Mouse (Mus musculus) MEL (cell line): ENCODE data around the gene Igf1r. TPM values are rescaled to one million over a fixed set of nuclear protein-coding genes. Genes with fewer than 3 reads are reported as not detected.

Experiments used
- DNase-seq: peaks from one replicate; pipeline ENCODE4 v3.0.0; 2011; ENCODE audit warnings: low read depth, low spot score
- H3K27ac ChIP-seq: 2 replicates; pipeline ENCODE4 v1.5.1; 2012; ENCODE audit warnings: low read depth, mild to moderate bottlenecking, control low read depth, low read length, moderate library complexity; ENCODE audit not compliant: control insufficient read depth
- H3K27me3 ChIP-seq, 2 experiments: fragments of 150-350 bp in 1 of 2; sonication (generic) in 1 of 2; 2 replicates each; pipeline ENCODE4 v1.6.1; 2012; ENCODE audit warnings: low read length in 2 of 2, mild to moderate bottlenecking in 2 of 2, improper control_type of control experiment in 1 of 2, moderate library complexity in 1 of 2; ENCODE audit not compliant: insufficient read depth in 2 of 2, control insufficient read depth in 1 of 2
- H3K36me3 ChIP-seq, 2 experiments: 2 replicates each; pipeline ENCODE4 v1.6.1; 2012 to 2014; ENCODE audit warnings: low read length in 2 of 2, improper control_type of control experiment in 1 of 2, inconsistent platforms in 1 of 2, mild to moderate bottlenecking in 1 of 2; ENCODE audit not compliant: insufficient read depth in 2 of 2, control insufficient read depth in 1 of 2
- H3K4me1 ChIP-seq, 2 experiments: fragments of 150-350 bp in 1 of 2; sonication (generic) in 1 of 2; 2 replicates each; pipeline ENCODE4 v1.6.1; 2012; ENCODE audit warnings: low read length in 2 of 2, improper control_type of control experiment in 1 of 2, mild to moderate bottlenecking in 1 of 2; ENCODE audit not compliant: insufficient read depth in 2 of 2, control insufficient read depth in 1 of 2
- H3K4me3 ChIP-seq, 2 experiments: fragments of 150-350 bp in 1 of 2; sonication (generic) in 1 of 2; 2 replicates each; pipeline ENCODE4 v1.5.1; 2012; ENCODE audit warnings: low read depth in 2 of 2, low read length in 2 of 2, mild to moderate bottlenecking in 2 of 2, moderate library complexity in 2 of 2, control low read depth in 1 of 2, improper control_type of control experiment in 1 of 2; ENCODE audit not compliant: control insufficient read depth in 1 of 2, insufficient read depth in 1 of 2
- H3K79me2 ChIP-seq: 2 replicates; pipeline ENCODE4 v1.6.1; 2012; ENCODE audit warnings: mild to moderate bottlenecking, low read length, moderate library complexity; ENCODE audit not compliant: control insufficient read depth, poor library complexity, insufficient read depth
- H3K9ac ChIP-seq: 2 replicates; pipeline ENCODE4 v1.6.1; 2012; ENCODE audit warnings: low read depth, mild to moderate bottlenecking, control low read depth, low read length, moderate library complexity; ENCODE audit not compliant: control insufficient read depth, poor library complexity, severe bottlenecking
- H3K9me3 ChIP-seq: fragments of 150-350 bp; sonication (generic); replicated peaks from 2 replicates; pipeline ENCODE4 v1.6.1; 2012; ENCODE audit warnings: mild to moderate bottlenecking, low read length, improper control_type of control experiment, moderate library complexity; ENCODE audit not compliant: insufficient read depth
- BHLHE40 ChIP-seq: IDR thresholded peaks from 2 replicates; pipeline ENCODE4 v1.6.1; 2012; ENCODE audit warnings: low read depth, mild to moderate bottlenecking, inconsistent platforms, low read length, improper control_type of control experiment, borderline replicate concordance
- CHD1 ChIP-seq: IDR thresholded peaks from 2 replicates; pipeline ENCODE4 v1.6.1; 2012; ENCODE audit warnings: low read depth, mild to moderate bottlenecking, inconsistent platforms, low read length, improper control_type of control experiment
- CHD2 ChIP-seq: IDR thresholded peaks from 2 replicates; pipeline ENCODE4 v1.6.1; 2011; ENCODE audit warnings: low read length, improper control_type of control experiment
- ELF1 ChIP-seq: IDR thresholded peaks from 2 replicates; pipeline ENCODE4 v1.6.1; 2014; ENCODE audit warnings: low read depth, mild to moderate bottlenecking, inconsistent platforms, low read length, improper control_type of control experiment, moderate library complexity
- GABPA ChIP-seq: IDR thresholded peaks from 2 replicates; pipeline ENCODE4 v1.6.1; 2012; ENCODE audit warnings: low read depth, mild to moderate bottlenecking, inconsistent platforms, low read length, improper control_type of control experiment, moderate library complexity
- GATA1 ChIP-seq: IDR thresholded peaks from 2 replicates; pipeline ENCODE4 v1.6.1; 2011; ENCODE audit warnings: low read depth, low read length, improper control_type of control experiment
- HCFC1 ChIP-seq: IDR thresholded peaks from 2 replicates; pipeline ENCODE4 v1.6.1; 2012; ENCODE audit warnings: low read depth, mild to moderate bottlenecking, inconsistent platforms, low read length, improper control_type of control experiment, moderate library complexity
- KAT2A ChIP-seq: conservative IDR thresholded peaks from 2 replicates; pipeline ENCODE4 v1.6.1; 2012; ENCODE audit warnings: low read depth, low read length, improper control_type of control experiment, inconsistent platforms
- MAX ChIP-seq: IDR thresholded peaks from 2 replicates; pipeline ENCODE4 v1.6.1; 2011; ENCODE audit warnings: low read length, improper control_type of control experiment
- MAZ ChIP-seq: IDR thresholded peaks from 2 replicates; pipeline ENCODE4 v1.6.1; 2012; ENCODE audit warnings: low read depth, mild to moderate bottlenecking, inconsistent platforms, low read length, improper control_type of control experiment
- MXI1 ChIP-seq: IDR thresholded peaks from 2 replicates; pipeline ENCODE4 v1.6.1; 2011; ENCODE audit warnings: mild to moderate bottlenecking, low read depth, low read length, improper control_type of control experiment
- NELFE ChIP-seq: IDR thresholded peaks from 2 replicates; pipeline ENCODE4 v1.6.1; 2011; ENCODE audit warnings: low read depth, low read length, improper control_type of control experiment
- NRF1 ChIP-seq: IDR thresholded peaks from 2 replicates; pipeline ENCODE4 v1.6.1; 2014; ENCODE audit warnings: low read depth, mild to moderate bottlenecking, inconsistent platforms, low read length, improper control_type of control experiment, moderate library complexity; ENCODE audit not compliant: poor library complexity, insufficient read depth, severe bottlenecking
- POLR2AphosphoS2 ChIP-seq: IDR thresholded peaks from 2 replicates; pipeline ENCODE4 v1.6.1; 2011; ENCODE audit warnings: low read length, improper control_type of control experiment
- POLR2AphosphoS5 ChIP-seq: IDR thresholded peaks from 2 replicates; pipeline ENCODE4 v1.6.1; 2012; ENCODE audit warnings: low read depth, borderline replicate concordance, mild to moderate bottlenecking, inconsistent platforms, low read length, moderate library complexity, mixed read lengths
- RAD21 ChIP-seq: IDR thresholded peaks from 2 replicates; pipeline ENCODE4 v1.6.1; 2011; ENCODE audit warnings: mild to moderate bottlenecking, low read depth, low read length, improper control_type of control experiment
- RCOR1 ChIP-seq: IDR thresholded peaks from 2 replicates; pipeline ENCODE4 v1.6.1; 2012; ENCODE audit warnings: low read depth, mild to moderate bottlenecking, inconsistent platforms, low read length, improper control_type of control experiment
- TAL1 ChIP-seq: IDR thresholded peaks from 2 replicates; pipeline ENCODE4 v1.6.1; 2012; ENCODE audit warnings: mild to moderate bottlenecking, inconsistent platforms, low read length, moderate library complexity, mixed read lengths
- TCF12 ChIP-seq: IDR thresholded peaks from 2 replicates; pipeline ENCODE4 v1.6.1; 2014; ENCODE audit warnings: low read depth, mild to moderate bottlenecking, inconsistent platforms, low read length, improper control_type of control experiment, moderate library complexity
- USF2 ChIP-seq, 2 experiments: IDR thresholded peaks; 2 replicates each; pipeline ENCODE4 v1.6.1; 2011 to 2012; ENCODE audit warnings: improper control_type of control experiment in 2 of 2, low read length in 2 of 2, borderline replicate concordance in 1 of 2, inconsistent platforms in 1 of 2, low read depth in 1 of 2, mild to moderate bottlenecking in 1 of 2; ENCODE audit not compliant: insufficient read depth in 1 of 2
- ZMIZ1 ChIP-seq: IDR thresholded peaks from 2 replicates; pipeline ENCODE4 v1.6.1; 2012; ENCODE audit warnings: low read depth, mild to moderate bottlenecking, inconsistent platforms, low read length, improper control_type of control experiment, moderate library complexity
- ZNF384 ChIP-seq: IDR thresholded peaks from 2 replicates; pipeline ENCODE4 v1.6.1; 2012; ENCODE audit warnings: low read depth, mild to moderate bottlenecking, inconsistent platforms, low read length, improper control_type of control experiment
- polyA plus RNA-seq, 2 experiments: library from polyadenylated mRNA; stranded (reverse) in 1 of 2; unstranded in 1 of 2; fragments of >175 nt in 1 of 2; fragments of >200 nt in 1 of 2; gene quantifications; 2 replicates each; pipeline versions ENCODE4 v1.2.1 to v1.2.4; 2012; ENCODE audit warnings: low replicate concordance in 2 of 2, low read depth in 1 of 2; ENCODE audit not compliant: insufficient read length in 2 of 2, insufficient read depth in 1 of 2, missing spikeins in 1 of 2
- total RNA-seq: library from RNA; depleted of rRNA; stranded (reverse); fragments of 300-350 nt; gene quantifications from 2 replicates; pipeline ENCODE4 v1.2.3, GENCODE M21; 2012

Igf1r gene
- total and polyA plus RNA-seq, 3 experiments: 11.8 to 11.9 TPM; not detected in 1

- Histone ChIP-seq H3K9me3 (no peaks in the 10 kb centered on the region), H3K36me3 (no peaks in the 10 kb centered on the region; a peak in 2 of 4 replicates), H3K27me3 (no peaks in the 10 kb centered on the region), H3K4me1 (peaks cover 2 to 3% of the 10 kb centered on the region in 2 experiments; a peak in 1 of 4 replicates), H3K79me2 (no peaks in the 10 kb centered on the region), H3K9ac (no peak overlapping the region), H3K27ac (no peak overlapping the region), H3K4me3 (no peak overlapping the region)
- TF ChIP-seq BHLHE40 (no peak), POLR2AphosphoS5 (no peak), POLR2AphosphoS2 (no peak), RAD21 (no peak), NRF1 (no peak), TAL1 (no peak), HCFC1 (no peak), ELF1 (no peak), USF2 (IDR thresholded peaks at IDR 0.05; ENCODE audit: borderline replicate concordance in 1 of 2, insufficient read depth in 1 of 2, low read depth in 1 of 2, low read length in 2 of 2) (no peak), MXI1 (no peak), TCF12 (no peak), GABPA (no peak), ZNF384 (no peak), CHD2 (no peak), ZMIZ1 (no peak)
- no peak for DNase-seq
Observed at GRCm38 (mm10) chr7:68062849-68063208, 110.2 kb downstream of the Igf1r start.

DNA sequence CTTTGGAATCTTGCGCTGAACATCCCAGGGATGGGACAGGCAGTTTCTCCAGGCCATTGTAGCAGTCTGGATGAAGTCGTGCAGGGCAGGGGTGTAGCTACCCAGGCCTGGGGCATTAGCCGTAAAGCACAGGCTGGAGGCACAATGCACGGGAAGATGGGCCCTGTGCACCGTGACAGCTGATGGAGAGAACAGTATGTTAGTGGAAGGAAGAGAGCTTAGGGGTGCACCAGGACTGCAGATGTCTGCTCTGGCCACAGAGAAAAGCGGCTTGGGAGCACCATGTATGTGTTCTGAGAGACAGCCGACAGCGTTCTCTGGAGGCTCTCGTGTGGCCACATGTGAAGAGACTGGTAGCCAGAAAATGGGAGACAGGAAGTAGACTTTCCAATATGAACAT is 111.1 kb downstream of the Igf1r start:
- Histone ChIP-seq H3K79me2 (no peaks in the 10 kb centered on the region), H3K4me1 (peaks cover 2 to 3% of the 10 kb centered on the region in 2 experiments; a peak in 1 of 4 replicates), H3K27ac (no peak overlapping the region), H3K9me3 (no peaks in the 10 kb centered on the region), H3K9ac (no peak overlapping the region), H3K27me3 (no peaks in the 10 kb centered on the region), H3K36me3 (no peaks in the 10 kb centered on the region; a peak in 2 of 4 replicates), H3K4me3 (no peak overlapping the region)
- TF ChIP-seq RCOR1: no peak
- TF ChIP-seq GATA1: no peak
- no peak for TF ChIP-seq USF2 (IDR thresholded peaks at IDR 0.05; ENCODE audit: borderline replicate concordance in 1 of 2, insufficient read depth in 1 of 2, low read depth in 1 of 2, low read length in 2 of 2)
- no peak for TF ChIP-seq MAX
- no peak for TF ChIP-seq CHD1
- TF ChIP-seq TCF12: no peak
- TF ChIP-seq HCFC1: no peak
- TF ChIP-seq ZMIZ1: no peak
- TF ChIP-seq KAT2A: no peak
- no peak for TF ChIP-seq NRF1
- TF ChIP-seq CHD2: no peak
- no peak for TF ChIP-seq MAZ
- TF ChIP-seq ZNF384: no peak
- no peak for TF ChIP-seq NELFE
- no peak for DNase-seq
